Mouse (Mus musculus): ENCODE measurements around the gene Ldha.

DNA sequence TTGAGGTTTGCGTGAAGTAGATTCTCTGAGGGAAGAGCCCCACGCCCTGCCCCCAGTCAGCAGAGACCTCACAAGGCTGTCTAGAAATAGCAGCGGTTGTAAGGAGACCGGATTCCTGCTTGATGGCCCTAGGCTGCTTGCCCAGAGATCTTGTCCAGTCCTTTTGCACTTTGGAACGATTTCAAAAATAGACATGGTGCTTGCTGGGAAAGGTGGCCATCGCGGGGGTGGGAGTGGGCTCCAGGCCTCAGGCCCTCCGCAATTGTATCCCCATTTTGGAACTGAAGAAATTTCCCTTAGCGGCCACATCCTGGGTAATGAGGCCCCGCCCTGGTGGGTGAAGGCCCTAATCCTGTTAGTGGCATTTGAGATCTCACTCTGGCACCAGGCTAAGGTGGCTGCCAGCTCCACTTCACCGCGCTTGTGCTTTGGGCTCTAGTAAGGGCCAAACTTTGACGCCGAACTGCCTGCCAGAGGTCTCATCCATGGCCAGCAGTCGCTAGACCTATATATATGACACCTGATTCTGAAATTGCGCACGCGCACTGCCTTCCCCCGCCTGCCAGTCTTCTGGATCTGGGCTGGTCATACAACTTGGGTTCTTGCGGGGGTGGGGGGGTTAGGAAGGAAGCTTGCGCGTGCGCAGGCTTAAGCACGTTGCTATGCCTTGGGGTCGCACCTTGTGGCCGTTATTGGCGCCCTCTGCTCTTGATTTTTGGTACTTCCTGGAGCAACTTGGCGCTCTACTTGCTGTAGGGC, 5.4 kb downstream of the Ldha start:
- TF ChIP-seq POLR2A (IDR thresholded peaks at IDR 0.05; ENCODE audit: extremely low read depth, insufficient read depth, low read length), result 0 out of 2 replicates have a peak, but pooled peaks have one; percentile 11
- peak; percentile 34 for TF ChIP-seq CTCF (IDR thresholded peaks at IDR 0.05; ENCODE audit: low read depth, low read length)

All from liver, adult 2 months (tissue).